Mouse (Mus musculus) cerebellum, postnatal 4 days (tissue): ENCODE results near the gene Morn1.
"Not testable (repeated sequence)": the region's sequence is repeated elsewhere in the genome, so short reads cannot be mapped to it uniquely, and the experiment has no call there.

Experiments
- DNase-seq, 2 experiments: peaks; one replicate each; pipeline ENCODE4 v3.0.0; 2022; ENCODE audit warnings: low spot score in 2 of 2, mixed read lengths in 1 of 2

Morn1 gene

GRCm38 (mm10) chr4:155078808-155079207 is 7.6 kb upstream of the Morn1 start:
- DNase-seq: not testable (repeated sequence)

- DNase-seq: no peak
Observed at GRCm38 (mm10) chr4:155079666-155080065, 6.7 kb upstream of the Morn1 start.

- DNase-seq: no peak
Observed at GRCm38 (mm10) chr4:155083553-155083952, 2.8 kb upstream of the Morn1 start.

GRCm38 (mm10) chr4:155084351-155084750 is 2.0 kb upstream of the Morn1 start:
- no peak for DNase-seq

- DNase-seq: no peak
Observed at GRCm38 (mm10) chr4:155085206-155086107, 920 bp upstream of the Morn1 start.

- no peak for DNase-seq
Observed at GRCm38 (mm10) chr4:155089241-155089640, 2.9 kb downstream of the Morn1 start.

GRCm38 (mm10) chr4:155090147-155090546 is 3.8 kb downstream of the Morn1 start:
- DNase-seq: no peak

- DNase-seq: no peak
Observed at GRCm38 (mm10) chr4:155090688-155091449, 4.5 kb downstream of the Morn1 start.

GRCm38 (mm10) chr4:155092718-155093430 is 6.5 kb downstream of the Morn1 start:
- no peak for DNase-seq

- DNase-seq: no peak
Observed at GRCm38 (mm10) chr4:155093431-155094149, 7.2 kb downstream of the Morn1 start.

- peak in 1 of 2 experiments; percentile 38 for DNase-seq
Observed at GRCm38 (mm10) chr4:155094565-155094964, 8.2 kb downstream of the Morn1 start.

- DNase-seq: peak; percentile 70 to 89
Observed at GRCm38 (mm10) chr4:155095238-155095900, 9.0 kb downstream of the Morn1 start.

GRCm38 (mm10) chr4:155095967-155096366 is 9.6 kb downstream of the Morn1 start:
- DNase-seq: no peak

- no peak for DNase-seq
Observed at GRCm38 (mm10) chr4:155097452-155097851, 11.1 kb downstream of the Morn1 start.

- no peak for DNase-seq
Observed at GRCm38 (mm10) chr4:155098572-155098971, 12.2 kb downstream of the Morn1 start.

GRCm38 (mm10) chr4:155107886-155108285 is 21.5 kb downstream of the Morn1 start:
- no peak for DNase-seq

GRCm38 (mm10) chr4:155109471-155109870 is 23.1 kb downstream of the Morn1 start:
- no peak for DNase-seq

GRCm38 (mm10) chr4:155113766-155114410 is 27.5 kb downstream of the Morn1 start:
- DNase-seq: no peak

- no peak for DNase-seq
Observed at GRCm38 (mm10) chr4:155116607-155117006, 30.2 kb downstream of the Morn1 start.

- no peak for DNase-seq
Observed at GRCm38 (mm10) chr4:155117396-155117978, 31.1 kb downstream of the Morn1 start.
